Mouse (Mus musculus) layer of hippocampus, adult 9-11 months (tissue): ENCODE data around the gene Serp1.

Source experiments
- DNase-seq: peaks from one replicate; pipeline ENCODE4 v3.0.0; 2022

Serp1 gene

DNA sequence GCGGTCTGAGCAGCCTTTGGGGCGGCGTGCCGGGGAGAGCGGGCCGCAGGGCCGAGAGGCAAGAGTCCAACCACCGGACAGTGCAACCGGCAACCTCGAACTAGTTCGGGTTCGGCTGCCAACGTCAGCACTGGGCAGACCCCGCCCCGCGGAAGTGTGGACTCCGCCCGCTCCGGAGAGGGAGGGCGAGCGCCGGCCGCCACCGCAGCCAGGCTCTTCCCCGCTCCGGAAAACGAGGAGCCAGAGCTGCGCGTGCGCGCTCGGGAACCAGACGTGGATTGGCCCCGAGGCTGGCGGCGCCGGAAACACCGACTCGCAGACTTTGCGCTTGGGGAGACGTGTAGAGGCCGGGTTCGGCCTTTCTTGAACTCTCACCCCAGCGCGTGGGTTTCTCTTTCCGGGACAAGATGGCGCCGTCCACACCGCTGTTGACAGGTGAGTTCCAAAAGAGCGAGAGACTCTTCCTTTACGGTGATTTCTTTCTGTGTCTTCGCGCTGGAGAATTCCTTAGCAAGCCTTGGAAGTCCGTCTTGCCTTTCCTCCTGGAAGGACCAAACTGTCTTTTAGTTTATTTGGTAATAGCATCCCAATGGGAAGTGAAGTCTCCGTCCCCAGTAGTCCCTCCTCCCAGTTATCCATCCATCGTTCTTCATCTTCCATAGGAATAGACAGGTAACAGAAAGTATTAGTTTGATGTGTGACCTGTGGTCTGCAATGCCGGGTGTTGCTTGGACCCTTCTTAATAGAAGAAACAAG, at the start of gene Serp1, which contains the start of gene Eif2a:
TSS of gene Serp1 (minus strand) at position 241 of the 756 bp plus-strand sequence.
TSS of gene Eif2a (plus strand) at position 170 of the 756 bp plus-strand sequence.
- peak; percentile 98 for DNase-seq

DNA sequence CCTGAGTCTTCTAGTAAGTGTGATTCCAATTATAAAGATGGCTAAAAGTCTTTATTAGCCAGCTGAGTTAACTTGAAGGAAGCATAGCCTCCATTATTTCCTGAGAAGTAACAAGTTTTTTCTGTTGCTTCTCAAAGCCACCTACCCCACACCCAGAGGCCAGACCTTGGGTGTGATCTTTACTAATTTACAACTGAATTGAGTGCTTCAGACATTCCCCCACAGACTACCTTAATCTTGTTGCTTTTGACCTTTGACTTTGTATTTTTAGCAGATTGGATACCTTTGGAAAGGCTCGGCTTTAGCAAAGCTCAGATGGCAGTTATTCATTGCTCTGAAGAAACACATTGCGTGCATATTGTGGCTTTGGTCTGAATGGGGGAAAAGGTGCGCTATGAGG, 45.1 kb upstream of the Serp1 start:
- no peak for DNase-seq

DNA sequence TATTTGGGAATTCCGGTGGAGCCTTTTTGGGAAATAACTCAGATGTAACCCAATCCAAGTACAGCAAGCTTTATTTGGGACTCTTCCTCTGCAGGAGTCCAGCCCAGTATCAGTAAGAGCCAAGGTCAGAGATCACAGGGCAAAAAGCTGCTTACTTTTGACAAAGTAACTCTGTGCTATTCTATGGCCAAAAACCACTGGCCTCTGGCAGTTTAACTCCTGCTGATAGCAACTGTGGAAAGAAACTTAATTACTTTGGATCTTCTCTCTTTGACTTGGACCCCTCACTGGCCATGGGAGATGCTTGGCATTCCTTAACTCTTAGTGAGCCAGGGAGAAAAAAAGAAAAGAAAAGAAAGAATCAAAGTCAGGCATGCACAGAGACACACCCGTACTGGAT, 35.7 kb upstream of the Serp1 start:
- no peak for DNase-seq

DNA sequence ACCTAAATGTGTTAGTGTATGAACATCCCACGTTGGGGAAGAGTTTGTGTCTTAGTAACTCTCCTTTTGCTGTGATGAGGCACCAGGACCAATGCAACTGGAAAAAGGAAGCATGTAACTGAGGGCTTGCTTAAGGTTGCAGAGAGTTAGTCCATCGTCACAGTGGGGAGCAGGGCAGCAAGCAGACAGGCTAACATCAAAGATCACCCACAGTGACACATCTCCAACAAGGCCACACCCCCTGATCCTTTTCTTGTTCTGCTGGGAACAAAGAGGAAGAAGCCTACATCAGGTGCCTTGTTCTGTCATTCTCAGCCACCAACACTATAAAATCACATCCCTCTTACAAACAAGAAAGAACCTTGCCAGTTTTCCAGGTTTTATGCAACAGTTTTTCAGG, 34.2 kb upstream of the Serp1 start:
- no peak for DNase-seq

DNA sequence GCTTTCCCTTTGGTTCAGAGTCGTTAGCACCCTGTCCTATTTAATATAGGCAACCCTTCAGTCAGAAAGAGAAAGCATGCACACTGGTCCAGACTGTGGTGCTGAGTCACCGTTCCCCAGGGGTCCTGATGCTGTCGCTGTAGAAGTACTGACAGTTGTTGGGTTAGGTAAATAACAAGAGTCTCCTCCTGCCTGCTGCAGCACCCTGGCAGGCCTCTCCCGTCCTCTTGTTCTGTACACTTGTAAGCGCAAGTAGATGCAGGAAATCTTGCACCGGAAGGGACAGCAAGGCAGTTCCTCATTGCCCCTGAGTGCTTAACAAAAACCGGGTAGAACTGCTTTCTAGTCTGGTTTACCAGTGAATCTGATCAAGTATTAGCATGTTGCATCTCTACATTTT, 31.0 kb upstream of the Serp1 start:
- DNase-seq: no peak

DNA sequence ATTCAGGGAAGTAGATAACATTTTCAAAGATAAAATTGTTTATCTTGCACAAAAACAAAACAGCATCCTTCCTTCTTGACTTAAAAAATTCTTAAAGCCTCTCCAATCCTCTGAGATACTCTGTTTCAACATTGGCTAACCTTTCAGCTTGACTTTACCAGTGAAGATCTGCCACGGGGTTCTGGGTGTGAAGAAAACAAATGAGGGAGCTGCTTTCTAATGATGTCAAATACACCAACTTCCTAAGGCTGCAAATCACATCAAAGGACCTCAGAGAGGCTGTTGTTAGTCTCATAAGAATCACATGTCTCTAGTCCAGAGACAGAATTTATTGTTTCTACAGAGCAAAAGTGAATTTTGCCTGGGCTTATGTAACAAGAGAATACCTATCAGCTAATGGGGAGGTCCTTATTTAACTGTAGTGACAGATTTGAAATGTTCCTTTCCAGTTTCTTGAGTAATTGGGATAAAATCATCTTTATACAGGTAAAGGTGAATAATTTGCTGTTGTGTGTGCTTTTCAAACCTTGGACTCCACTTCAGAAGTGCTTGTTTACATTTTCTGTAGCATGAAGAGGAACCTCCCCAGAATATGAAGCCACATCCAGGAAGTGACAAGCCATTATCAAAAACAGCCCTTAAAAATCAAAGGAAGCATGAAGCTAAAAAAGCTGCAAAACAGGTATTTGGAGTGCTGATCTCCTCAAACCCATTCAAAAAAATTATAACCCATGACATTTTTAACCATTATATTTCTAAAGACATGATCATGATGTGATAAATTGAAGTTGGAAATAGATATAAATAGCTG, 26.5 kb upstream of the Serp1 start:
- no peak for DNase-seq

DNA sequence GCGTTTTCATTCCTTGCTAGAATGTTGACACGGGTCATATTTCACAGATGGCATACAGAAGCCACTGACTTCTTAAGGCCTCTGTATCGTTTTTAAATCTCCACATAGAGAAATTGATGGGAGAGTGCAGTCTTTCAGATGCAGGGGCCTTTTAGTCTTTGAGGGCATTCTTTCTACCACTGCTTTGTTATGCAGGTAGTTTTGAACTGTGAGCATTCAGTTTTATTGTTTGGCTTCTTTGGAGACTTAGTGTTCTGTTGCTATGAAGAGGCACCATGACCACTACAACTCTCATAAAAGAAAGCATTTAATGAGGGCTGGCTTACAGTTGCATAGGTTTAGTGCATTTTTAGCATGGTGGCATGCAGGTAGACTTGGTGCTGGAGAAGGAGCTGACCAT, 10.9 kb upstream of the Serp1 start:
- DNase-seq: no peak

DNA sequence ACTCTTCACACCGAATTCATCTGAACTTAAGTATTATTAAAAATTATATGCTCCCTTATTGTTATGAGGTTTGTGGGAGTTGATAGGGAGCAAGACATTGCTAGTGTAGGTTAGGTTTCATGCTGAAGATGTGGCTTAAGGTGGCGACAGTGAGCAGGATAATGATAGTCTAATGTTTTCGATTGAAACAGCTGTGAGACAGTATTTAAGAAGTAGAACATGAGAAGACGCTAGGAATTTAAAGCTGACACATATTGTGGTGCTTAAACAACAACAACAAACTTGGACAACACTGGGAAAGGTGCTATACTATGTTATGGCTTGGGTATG, 681 bp upstream of the Serp1 start:
- no peak for DNase-seq

DNA sequence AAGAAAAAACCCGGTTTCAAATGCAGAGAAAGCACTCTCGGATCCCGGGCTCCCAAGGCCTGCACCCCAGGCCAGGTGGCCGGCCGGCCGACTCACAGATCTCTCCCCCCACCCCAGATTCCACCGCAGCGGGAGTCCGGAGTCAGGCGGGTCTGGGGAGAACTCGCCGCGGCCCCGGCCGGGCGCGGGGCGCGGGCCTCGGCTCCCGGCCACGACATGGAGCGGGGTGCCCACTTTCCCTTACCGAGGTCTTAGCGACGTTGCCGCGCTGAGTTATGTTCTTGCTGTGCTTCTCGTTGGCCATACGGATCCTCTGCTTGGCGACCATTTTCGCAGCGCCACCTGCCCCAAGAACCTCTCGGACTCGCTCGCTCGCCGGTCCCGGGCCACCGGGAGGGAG, 526 bp downstream of the Serp1 start:
- DNase-seq: no peak

DNA sequence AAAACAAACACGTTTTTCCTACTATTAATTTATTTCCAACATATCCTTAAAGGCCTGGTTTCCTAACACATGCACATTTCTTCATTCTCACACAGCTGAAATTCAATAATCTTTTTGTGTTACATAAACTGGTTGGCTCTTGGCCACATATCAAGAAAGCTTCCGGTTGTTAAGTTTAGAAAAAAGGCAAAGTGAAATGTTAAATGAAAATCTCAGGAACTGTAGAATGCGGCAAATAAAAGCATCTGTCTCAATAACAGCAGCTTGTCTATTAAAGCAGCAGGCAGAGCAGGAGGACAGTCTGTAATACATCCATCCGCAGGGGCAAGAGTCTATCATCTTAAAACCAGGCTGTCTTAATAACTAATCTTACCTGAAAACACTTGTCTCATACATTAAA, 1.4 kb downstream of the Serp1 start:
- DNase-seq: no peak

DNA sequence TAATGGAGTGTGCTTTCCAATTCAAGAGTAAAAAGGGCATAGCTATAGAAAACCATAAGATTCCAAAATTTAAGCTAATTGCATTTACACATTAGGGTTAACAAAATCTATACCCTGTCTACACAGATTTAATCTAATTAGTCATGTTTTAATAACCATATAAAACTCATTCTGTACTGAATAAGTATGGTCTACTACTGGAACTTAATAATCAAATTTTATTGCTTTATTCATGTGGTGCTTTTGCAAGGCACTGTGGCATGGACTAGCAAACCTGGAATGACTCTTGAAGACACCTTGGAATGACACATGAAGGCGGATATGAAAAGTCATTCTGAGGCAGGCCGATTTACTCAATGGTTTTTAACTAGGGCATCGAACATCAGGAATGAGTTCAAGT, 2.3 kb downstream of the Serp1 start:
- DNase-seq: no peak

DNA sequence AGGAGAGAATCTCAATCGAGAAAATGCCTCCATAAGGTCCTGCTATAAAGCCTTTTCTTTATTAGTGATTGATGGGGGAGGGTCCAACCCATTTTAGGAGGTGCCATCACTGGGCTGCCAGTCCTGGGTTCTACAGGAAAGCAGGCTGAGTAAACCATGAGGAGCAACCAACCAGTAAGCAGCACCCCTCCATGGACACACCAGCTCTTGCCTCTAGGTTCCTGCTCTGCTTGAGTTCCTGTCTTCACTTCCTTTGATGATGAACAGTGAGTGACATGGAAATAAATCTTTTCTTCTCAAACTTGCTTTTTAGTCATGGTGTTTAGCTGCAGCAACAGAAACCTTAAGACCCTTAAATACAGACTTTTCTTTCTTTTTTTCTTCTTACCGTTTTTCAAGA, 4.3 kb downstream of the Serp1 start:
- DNase-seq: no peak

DNA sequence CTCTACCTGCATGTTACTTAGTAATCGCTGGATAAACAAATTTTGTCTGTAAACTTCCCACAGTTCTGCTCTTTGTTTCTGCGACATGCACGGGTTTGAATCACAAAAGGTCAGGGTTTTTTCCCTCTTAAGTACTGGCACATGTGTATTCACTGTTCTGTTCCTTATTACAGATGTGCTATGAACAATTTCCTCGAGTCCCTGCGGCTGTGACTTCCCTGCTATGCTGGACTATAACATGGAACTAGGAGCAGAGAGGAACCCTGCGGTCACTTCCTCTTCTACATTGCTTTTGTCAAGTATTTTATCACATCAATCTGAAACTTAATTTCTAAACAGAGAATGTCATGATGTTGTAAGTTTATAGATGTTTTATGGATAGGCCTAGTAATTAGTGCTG, 5.4 kb downstream of the Serp1 start:
- no peak for DNase-seq

DNA sequence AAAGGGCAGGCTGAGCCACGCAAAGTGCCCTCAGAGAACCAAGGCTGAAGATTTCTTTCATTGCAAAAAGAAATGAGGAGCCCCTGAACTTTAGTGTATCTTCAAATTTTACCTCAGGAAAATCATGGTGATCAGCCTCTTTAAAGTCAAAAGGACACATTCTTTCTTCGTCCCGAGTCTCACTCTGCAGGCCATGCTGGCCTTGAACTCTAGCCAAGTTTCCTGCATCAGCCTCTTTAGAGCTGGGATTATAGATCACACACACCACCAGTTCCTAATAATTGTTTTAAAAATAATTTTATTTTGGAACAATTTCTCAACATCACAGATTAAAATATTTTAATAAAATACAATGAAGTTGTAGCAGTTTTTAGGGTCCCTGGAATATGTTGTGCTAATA, 6.2 kb downstream of the Serp1 start:
- DNase-seq: no peak

DNA sequence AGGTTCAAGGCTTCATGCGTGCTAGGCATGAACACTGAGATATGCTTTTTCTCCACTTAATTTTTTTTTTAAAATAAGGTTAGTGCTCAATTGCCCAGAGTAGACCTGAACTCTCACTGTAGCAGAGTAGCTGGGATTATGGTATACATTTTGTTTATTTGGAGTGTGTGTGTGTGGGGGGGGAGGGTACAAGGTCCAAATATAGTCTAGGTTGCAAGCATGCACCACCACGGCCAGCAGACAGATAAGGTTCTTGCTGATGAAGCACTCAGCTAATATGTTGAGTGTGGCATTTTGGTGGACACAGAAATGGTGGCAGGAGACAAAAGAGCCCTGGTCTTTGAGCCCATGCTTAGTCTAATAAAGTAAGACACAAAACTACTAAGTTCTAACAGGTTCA, 6.7 kb downstream of the Serp1 start:
- no peak for DNase-seq

DNA sequence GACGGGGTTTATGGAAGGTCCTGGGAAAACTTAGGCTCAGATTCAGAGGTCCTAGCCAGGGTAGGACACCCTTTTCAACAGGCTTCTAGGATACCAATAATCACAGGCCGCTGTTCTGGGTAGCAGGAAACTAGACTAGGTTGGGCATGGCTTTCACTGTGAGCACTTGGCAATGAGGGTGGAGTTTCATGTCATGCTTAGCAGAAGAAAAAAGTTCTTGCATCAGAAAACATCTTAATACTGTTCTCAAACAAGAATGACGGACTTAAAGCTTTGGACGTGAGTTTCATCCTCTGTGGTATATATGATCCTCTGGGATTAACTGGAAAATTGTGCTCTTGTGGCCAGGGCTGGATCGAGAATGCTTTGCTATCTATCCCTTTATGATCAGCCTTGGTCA, 7.9 kb downstream of the Serp1 start:
- no peak for DNase-seq

DNA sequence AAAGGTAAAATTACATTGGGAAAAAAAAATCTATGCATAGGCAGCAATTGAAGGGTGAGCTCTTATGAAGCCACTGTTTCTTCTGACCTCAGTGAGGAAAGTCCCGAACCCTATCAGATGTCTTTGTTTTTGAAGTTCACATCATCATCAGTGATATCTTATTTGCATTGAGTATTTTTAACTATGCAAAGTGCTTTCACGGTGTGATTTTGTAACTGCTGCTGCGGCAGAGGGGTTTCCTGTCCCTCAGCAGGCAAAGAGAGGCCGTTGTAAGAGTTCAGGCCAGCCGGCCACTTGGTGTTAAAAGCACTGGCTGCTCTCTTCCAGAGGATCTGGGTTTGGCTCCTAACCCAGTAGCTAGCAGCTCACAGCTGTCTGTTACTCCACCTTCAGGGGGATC, 8.4 kb downstream of the Serp1 start:
- no peak for DNase-seq

DNA sequence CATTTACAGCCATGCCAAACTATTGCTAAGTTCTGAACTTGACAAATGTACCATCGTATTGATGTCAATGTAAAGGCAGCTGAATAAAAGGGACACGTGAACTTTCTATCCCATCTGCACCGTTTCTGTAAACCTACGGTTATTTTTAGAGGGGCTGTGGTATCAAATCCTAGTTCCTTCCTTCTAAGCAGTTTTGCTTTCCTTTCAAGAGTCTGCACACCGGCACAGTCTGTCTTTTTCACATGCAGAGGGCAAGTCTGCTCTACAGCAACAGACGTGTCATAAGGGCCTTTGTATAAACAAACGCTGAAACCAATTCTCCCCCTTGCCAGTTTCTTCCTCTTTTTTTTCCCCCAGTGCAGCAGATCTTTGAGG, 9.1 kb downstream of the Serp1 start:
- peak; percentile 33 for DNase-seq

DNA sequence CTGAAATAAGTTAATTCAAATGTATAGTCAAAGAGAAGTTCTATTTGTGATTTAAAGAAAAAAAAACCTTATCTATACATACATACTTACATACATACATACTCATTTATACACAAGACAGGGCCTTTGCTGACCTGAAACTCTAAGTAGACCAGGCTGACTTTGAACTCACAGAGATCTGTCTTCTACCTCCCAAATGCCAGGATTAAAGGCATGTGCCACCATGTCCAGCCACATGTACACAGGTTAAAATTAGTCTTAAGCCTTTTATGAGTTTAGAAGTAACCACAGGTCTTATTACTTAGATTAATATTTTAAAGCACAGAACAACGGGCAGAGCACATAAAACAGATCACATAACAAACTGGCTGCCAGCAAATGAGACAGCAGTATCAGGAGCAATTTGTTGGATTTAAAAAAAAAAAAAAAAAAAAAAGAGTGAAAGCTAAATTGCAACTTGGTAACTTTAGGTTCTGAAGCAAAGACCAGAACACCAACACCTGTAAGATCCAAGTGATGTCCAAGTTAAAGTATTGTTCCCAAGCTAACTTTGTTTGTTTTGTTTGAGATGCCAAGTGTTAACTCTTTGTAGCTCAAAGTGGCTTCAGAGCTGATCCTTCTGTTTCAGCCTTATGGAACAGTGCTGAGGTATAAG, 9.6 kb downstream of the Serp1 start:
- no peak for DNase-seq

DNA sequence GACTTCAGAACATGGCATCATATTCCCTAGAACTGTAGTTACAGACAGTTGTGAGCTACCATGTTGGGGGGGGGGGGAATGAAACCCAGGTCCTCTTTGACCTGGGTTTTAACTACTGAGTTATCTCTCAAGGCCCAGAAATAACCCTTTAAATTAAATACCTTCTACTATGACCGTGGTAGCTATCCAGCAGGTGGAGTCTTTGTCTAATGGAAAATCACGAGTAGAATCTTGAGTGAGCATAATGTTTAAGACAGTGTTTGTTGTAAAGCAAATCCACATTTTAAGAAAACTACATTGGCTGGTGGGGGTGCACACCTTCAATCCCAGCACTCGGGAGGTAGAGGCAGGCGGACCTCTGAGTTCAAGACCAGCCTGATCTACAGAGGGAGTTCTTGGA, 12.2 kb downstream of the Serp1 start:
- no peak for DNase-seq

DNA sequence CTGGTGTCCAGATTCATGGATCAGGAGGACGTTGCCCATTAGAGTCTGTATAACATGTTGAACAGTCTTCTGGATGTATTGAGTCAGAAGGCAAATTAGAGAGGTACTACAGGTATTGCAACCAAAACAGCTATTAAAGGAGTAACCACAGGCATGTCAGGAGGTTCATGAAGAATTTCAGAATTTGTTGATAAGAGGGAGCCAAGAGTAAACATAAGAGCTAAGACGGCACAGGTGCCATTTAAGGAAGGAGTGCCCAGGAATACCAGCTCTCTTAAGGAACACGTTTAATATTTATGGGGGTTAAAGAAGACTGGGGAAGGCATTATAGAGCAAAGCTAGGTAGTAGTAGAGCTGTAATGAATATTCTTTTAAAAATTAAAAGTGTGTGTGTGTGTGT, 13.0 kb downstream of the Serp1 start:
- no peak for DNase-seq

DNA sequence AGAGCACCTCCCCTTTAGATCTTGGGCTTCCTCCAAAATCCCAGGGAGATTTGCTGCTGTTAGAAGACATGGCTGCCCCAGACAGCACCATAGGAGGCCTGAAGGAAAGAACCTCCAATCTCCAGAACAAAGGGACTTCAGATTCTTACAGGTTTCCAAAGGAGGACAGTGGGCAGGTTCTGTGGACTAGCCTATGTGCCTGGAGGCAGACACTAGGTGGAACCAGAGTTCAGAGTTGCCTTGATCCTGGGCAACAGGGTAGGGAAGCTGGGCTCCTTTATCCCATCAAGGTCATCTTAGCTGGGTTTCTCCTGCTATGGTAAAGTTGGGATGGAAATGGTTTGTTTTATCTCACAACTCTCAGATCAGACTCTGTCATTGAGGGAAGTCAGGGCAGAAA, 14.1 kb downstream of the Serp1 start:
- no peak for DNase-seq

DNA sequence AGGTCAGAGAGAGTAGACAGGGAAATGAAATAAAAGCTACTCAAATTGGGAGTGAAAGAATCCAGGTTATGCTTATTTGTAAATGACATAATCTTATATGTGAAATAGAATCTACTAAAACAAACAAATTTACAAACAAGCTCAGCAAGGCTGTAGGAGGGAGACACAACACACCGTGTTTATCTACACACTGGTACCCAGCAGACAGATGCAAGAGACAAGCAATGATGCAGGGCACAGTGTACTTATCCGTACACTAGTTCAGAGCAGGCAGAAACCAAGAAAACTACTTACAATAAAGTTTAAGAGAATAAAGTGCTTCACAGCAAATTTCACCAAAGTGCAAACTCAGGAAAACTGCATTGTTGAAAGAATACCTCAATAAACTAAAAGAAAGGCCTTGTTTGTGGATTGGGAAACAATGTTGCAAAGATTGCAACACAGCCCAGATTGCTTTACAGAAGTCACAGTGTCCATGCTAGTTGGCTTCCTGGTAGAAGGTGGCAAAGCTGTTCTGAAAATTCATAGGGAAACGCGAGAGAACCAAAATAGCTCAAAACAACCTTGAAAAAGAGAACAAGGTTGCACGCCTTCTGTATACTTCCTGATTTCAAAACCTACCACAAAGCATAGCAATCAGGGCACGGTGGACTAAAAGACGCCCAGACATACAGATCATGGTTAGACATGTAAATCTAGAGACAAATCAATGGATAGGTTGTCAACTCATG, 17.5 kb downstream of the Serp1 start:
- DNase-seq: no peak

DNA sequence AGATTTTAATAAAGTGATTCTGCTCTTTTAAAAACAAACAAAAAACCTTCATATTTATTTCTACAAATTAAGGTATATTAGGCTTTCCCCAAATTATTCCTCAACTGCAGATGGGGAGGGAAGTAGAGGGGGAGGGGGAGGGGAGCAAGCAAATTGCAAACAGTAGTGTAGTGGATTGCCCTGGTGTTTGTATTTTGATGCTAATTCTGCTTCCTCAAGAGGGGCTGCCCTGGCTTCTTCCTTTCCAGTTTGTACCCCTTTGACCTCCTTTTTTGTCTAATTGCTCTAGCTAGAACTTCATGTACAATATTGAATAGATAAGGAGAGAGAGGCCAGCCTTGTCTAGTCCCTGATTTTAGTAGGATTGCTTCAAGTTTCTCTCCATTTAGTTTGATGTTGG, 21.0 kb downstream of the Serp1 start:
- DNase-seq: no peak
